Mouse (Mus musculus) forebrain, embryonic 12.5 days (tissue): ENCODE measurements around the gene Gm10217. TPM values are rescaled to one million over a fixed set of nuclear protein-coding genes. Genes with fewer than 3 reads are reported as not detected.

Experiments
- polyA plus RNA-seq: library from polyadenylated mRNA; unstranded; fragments of >200 nt; fragmentation: Nextera tagmentation; extraction: Ambion mirVana; gene quantifications from 2 replicates; pipeline ENCODE4 v1.2.1, GENCODE M21; 2016

Gene Gm10217
- polyA plus RNA-seq, 1 experiment from 2014 or later, result not detected

Other genes starting within 250 kb of the Gm10217 start
- 5.2 and 6.6 TPM in 2 replicates for gene Fam155a, start 93.1 kb upstream of the Gm10217 start, polyA plus RNA-seq
- gene Lig4, start 113.4 kb downstream of the Gm10217 start, polyA plus RNA-seq, result 9.9 and 10.4 TPM in 2 replicates
- gene Abhd13, start 113.5 kb downstream of the Gm10217 start, polyA plus RNA-seq, result 20.9 and 21.2 TPM in 2 replicates
- 0.18 and 0.23 TPM in 2 replicates for gene Tnfsf13b, start 142.2 kb downstream of the Gm10217 start, polyA plus RNA-seq